13 mouse cellular contexts compared by ENCODE assay signal in genomic region chr2:29451368-29451999, GRCm38 (mm10).
DNase-seq lines count a peak whose midpoint lies in the region; ATAC-seq lines count a peak whose summit lies in the region.
"Had no signal": no experiment of that assay in that cellular context is flagged by ENCODE, and none has a peak within 500 bp of the region (broad histone marks: within the 10 kb centered on the region; RNA-seq: fewer than 3 reads in every experiment).

No protein-coding gene starts in this region.

- peaks cover 51% of the 10 kb centered on the region for H3K4me1 ChIP-seq in forebrain, embryonic 14.5 days (ENCODE audit: control insufficient read depth, insufficient read depth, low read length)
- H3K4me1 ChIP-seq in forebrain, embryonic 10.5 days = peaks cover 77% of the 10 kb centered on the region
- H3K4me1 ChIP-seq in lung, embryonic 15.5 days = peaks cover 10% of the 10 kb centered on the region; the same call in 1 of the 2 replicates
- H3K4me1 ChIP-seq in hindbrain, embryonic 15.5 days (replicated peaks) = peaks cover 28% of the 10 kb centered on the region
- H3K4me1 ChIP-seq in kidney, embryonic 14.5 days (ENCODE audit: control insufficient read depth, insufficient read depth, low read length) = no peaks in the 10 kb centered on the region

- no peaks in the 10 kb centered on the region for H3K27me3 ChIP-seq in forebrain, embryonic 14.5 days (replicated peaks; ENCODE audit: control insufficient read depth, insufficient read depth, low read length)
- no peaks in the 10 kb centered on the region for H3K27me3 ChIP-seq in forebrain, embryonic 10.5 days (ENCODE audit: poor library complexity, severe bottlenecking)
- no peaks in the 10 kb centered on the region for H3K27me3 ChIP-seq in lung, embryonic 15.5 days
- H3K27me3 ChIP-seq in hindbrain, embryonic 15.5 days = no peaks in the 10 kb centered on the region
- H3K27me3 ChIP-seq in kidney, embryonic 14.5 days (ENCODE audit: control insufficient read depth, insufficient read depth, low read length) = no peaks in the 10 kb centered on the region
- H3K27me3 ChIP-seq: limb, embryonic 13.5 days; neural tube, embryonic 13.5 days had no signal

- 60% methylated on average over 14 of the region's 14 CpGs for WGBS in forebrain, embryonic 14.5 days
- WGBS in forebrain, embryonic 10.5 days = 86% methylated on average over 14 of the region's 14 CpGs
- 42% methylated on average over 12 of the region's 14 CpGs for WGBS in lung, embryonic 15.5 days
- 49% methylated on average over 14 of the region's 14 CpGs for WGBS in hindbrain, embryonic 15.5 days
- WGBS in kidney, embryonic 14.5 days = 82% methylated on average over 14 of the region's 14 CpGs

- no peak for ATAC-seq in forebrain, embryonic 14.5 days
- peak; percentile 55; the same call in 1 of the 2 replicates for ATAC-seq in lung, embryonic 15.5 days (ENCODE audit: borderline replicate concordance, extremely low read depth, low FRiP score, low TSS enrichment)
- ATAC-seq in hindbrain, embryonic 15.5 days (ENCODE audit: low FRiP score, low read depth) = peak; percentile 65; the same call in 1 of the 2 replicates
- ATAC-seq in kidney, embryonic 14.5 days (ENCODE audit: low FRiP score, low TSS enrichment) = no peak
- ATAC-seq: activated CD4-positive, CD25-positive, alpha-beta regulatory T cell, adult 4 months had no signal

- no peak overlapping the region for H3K4me3 ChIP-seq in forebrain, embryonic 14.5 days (ENCODE audit: low read depth, low read length)
- no peak overlapping the region for H3K4me3 ChIP-seq in forebrain, embryonic 10.5 days
- no peak overlapping the region for H3K4me3 ChIP-seq in lung, embryonic 15.5 days
- H3K4me3 ChIP-seq in hindbrain, embryonic 15.5 days = no peak overlapping the region
- no peak overlapping the region for H3K4me3 ChIP-seq in kidney, embryonic 14.5 days (ENCODE audit: low read length)
- H3K4me3 ChIP-seq: limb, embryonic 13.5 days; neural tube, embryonic 13.5 days had no signal

- H3K27ac ChIP-seq in forebrain, embryonic 14.5 days (ENCODE audit: low read depth, low read length) = no peak overlapping the region
- H3K27ac ChIP-seq in forebrain, embryonic 10.5 days = no peak overlapping the region
- H3K27ac ChIP-seq in lung, embryonic 15.5 days = no peak overlapping the region
- H3K27ac ChIP-seq in hindbrain, embryonic 15.5 days (replicated peaks) = no peak overlapping the region
- H3K27ac ChIP-seq in kidney, embryonic 14.5 days (ENCODE audit: low read depth, low read length) = no peak overlapping the region
- H3K27ac ChIP-seq: limb, embryonic 13.5 days; neural tube, embryonic 13.5 days had no signal

- H3K9me3 ChIP-seq in forebrain, embryonic 14.5 days (replicated peaks; ENCODE audit: control insufficient read depth, low read length) = no peaks in the 10 kb centered on the region
- no peaks in the 10 kb centered on the region for H3K9me3 ChIP-seq in forebrain, embryonic 10.5 days
- H3K9me3 ChIP-seq in lung, embryonic 15.5 days = no peaks in the 10 kb centered on the region
- no peaks in the 10 kb centered on the region for H3K9me3 ChIP-seq in hindbrain, embryonic 15.5 days
- H3K9me3 ChIP-seq in kidney, embryonic 14.5 days (ENCODE audit: control insufficient read depth, low read length) = no peaks in the 10 kb centered on the region
- H3K9me3 ChIP-seq: limb, embryonic 13.5 days; neural tube, embryonic 13.5 days had no signal

- no peak overlapping the region for H3K9ac ChIP-seq in forebrain, embryonic 14.5 days (ENCODE audit: low read length)
- H3K9ac ChIP-seq in lung, embryonic 15.5 days = no peak overlapping the region
- no peak overlapping the region for H3K9ac ChIP-seq in hindbrain, embryonic 15.5 days
- H3K9ac ChIP-seq in kidney, embryonic 14.5 days (ENCODE audit: low read depth, low read length) = no peak overlapping the region
- H3K9ac ChIP-seq: limb, embryonic 13.5 days; neural tube, embryonic 13.5 days had no signal

- peak; percentile 80 for DNase-seq in forebrain, embryonic 14.5 days (ENCODE audit: low spot score)
- no peak for DNase-seq in forebrain, embryonic 10.5 days (ENCODE audit: extremely low spot score, low spot score)
- no peak for DNase-seq in lung, postnatal 25 days (ENCODE audit: low spot score)
- peak; percentile 40 to 63 for DNase-seq in lung, postnatal 4 days
- no peak for DNase-seq in spleen, postnatal 4 days (ENCODE audit: low spot score in 2 of 2)
- DNase-seq: kidney, postnatal 10 days; thymus, adult 18-20 months had no signal

- H3K4me2 ChIP-seq in forebrain, embryonic 14.5 days (ENCODE audit: low read length) = no peak overlapping the region
- no peak overlapping the region for H3K4me2 ChIP-seq in lung, embryonic 15.5 days
- no peak overlapping the region for H3K4me2 ChIP-seq in hindbrain, embryonic 15.5 days
- no peak overlapping the region for H3K4me2 ChIP-seq in kidney, embryonic 14.5 days (replicated peaks; ENCODE audit: low read depth, low read length)
- H3K4me2 ChIP-seq: limb, embryonic 13.5 days; neural tube, embryonic 13.5 days had no signal

- H3K36me3 ChIP-seq in forebrain, embryonic 14.5 days (ENCODE audit: control insufficient read depth, insufficient read depth, low read length) = no peaks in the 10 kb centered on the region
- H3K36me3 ChIP-seq in forebrain, embryonic 10.5 days (replicated peaks) = no peaks in the 10 kb centered on the region
- no peaks in the 10 kb centered on the region for H3K36me3 ChIP-seq in lung, embryonic 15.5 days
- no peaks in the 10 kb centered on the region for H3K36me3 ChIP-seq in hindbrain, embryonic 15.5 days
- H3K36me3 ChIP-seq in kidney, embryonic 14.5 days (ENCODE audit: control insufficient read depth, insufficient read depth, low read length) = no peaks in the 10 kb centered on the region
- H3K36me3 ChIP-seq: limb, embryonic 13.5 days; neural tube, embryonic 13.5 days had no signal

Comparison
In these comparisons a context has a peak if more than half of its experiments do, and no peak if none do; other contexts are left out.
1. DNase-seq: peak in forebrain, embryonic 14.5 days (single experiment) and lung, postnatal 4 days (2 of 2); none in forebrain, embryonic 10.5 days (single experiment), lung, postnatal 25 days (single experiment) and spleen, postnatal 4 days (0 of 2).
2. ATAC-seq: peak in lung, embryonic 15.5 days (single experiment) and hindbrain, embryonic 15.5 days (single experiment); none in forebrain, embryonic 14.5 days (single experiment) and kidney, embryonic 14.5 days (single experiment).